Mouse (Mus musculus) kidney, adult 2 months (tissue): ENCODE measurements around the gene Lrch4. TPM values are rescaled to one million over a fixed set of nuclear protein-coding genes. Genes with fewer than 3 reads are reported as not detected.

Experiments
- DNase-seq: peaks from one replicate; pipeline ENCODE4 v3.0.0; 2021
- H3K27ac ChIP-seq: fragments of 200-500 bp; 2 replicates; pipeline ENCODE4 v1.5.1; 2012; ENCODE audit warnings: low read depth, low read length, control low read depth, inconsistent platforms; ENCODE audit not compliant: insufficient read depth
- H3K27me3 ChIP-seq: fragments of 200-500 bp; replicated peaks from 2 replicates; pipeline ENCODE4 v1.6.1; 2012; ENCODE audit warnings: mild to moderate bottlenecking, moderate library complexity, low read length, inconsistent platforms; ENCODE audit not compliant: control insufficient read depth, insufficient read depth
- H3K36me3 ChIP-seq: fragments of 200-500 bp; 2 replicates; pipeline ENCODE4 v1.6.1; 2012; ENCODE audit warnings: mild to moderate bottlenecking, moderate library complexity, low read length, inconsistent platforms; ENCODE audit not compliant: control insufficient read depth, insufficient read depth
- H3K4me1 ChIP-seq: fragments of 200-500 bp; 2 replicates; pipeline ENCODE4 v1.6.1; 2011; ENCODE audit warnings: low read length; ENCODE audit not compliant: control insufficient read depth, insufficient read depth
- H3K4me3 ChIP-seq: fragments of 200-500 bp; 2 replicates; pipeline ENCODE4 v1.5.1; 2011; ENCODE audit warnings: mild to moderate bottlenecking, low read depth, low read length, control low read depth; ENCODE audit not compliant: insufficient read depth
- CTCF ChIP-seq: fragments of 200-500 bp; conservative IDR thresholded peaks from 2 replicates; pipeline ENCODE4 v1.5.1; 2011; ENCODE audit warnings: low read depth, mild to moderate bottlenecking, control low read depth, low read length, moderate library complexity, mixed read lengths; ENCODE audit not compliant: insufficient read depth, insufficient read length
- POLR2A ChIP-seq: fragments of 200-500 bp; IDR thresholded peaks from one replicate; pipeline ENCODE4 v1.6.1; 2011; ENCODE audit warnings: low read depth, low read length, control low read depth
- WGBS: fragments of 180-500 bp; shearing (Covaris S2); methylation state at CpG from one replicate; pipeline ENCODE4 v1.1.7; 2018; 5-methylcytosine and 5-hydroxymethylcytosine counted together
- polyA plus RNA-seq: library from polyadenylated mRNA; depleted of rRNA; stranded (reverse); fragments of >200 nt; gene quantifications from 2 replicates; pipeline ENCODE4 v1.2.3, GENCODE M21; 2012

Lrch4 gene
- polyA plus RNA-seq, 1 experiment, result 45.5 TPM

- 53% methylated on average over 29 of the region's 30 CpGs for WGBS
Observed at GRCm38 (mm10) chr5:137596601-137597261, 32.2 kb upstream of the Lrch4 start.

GRCm38 (mm10) chr5:137597625-137598024, 31.3 kb upstream of the Lrch4 start:
- WGBS, result 91% methylated on average over 6 of the region's 6 CpGs
- H3K27ac ChIP-seq, result no peak overlapping the region
- TF ChIP-seq POLR2A (no peak), CTCF (no peak)
- H3K4me3 ChIP-seq, result no peak overlapping the region
- H3K36me3 ChIP-seq, result no peaks in the 10 kb centered on the region
- DNase-seq, result no peak
- H3K4me1 ChIP-seq, result peaks cover 9% of the 10 kb centered on the region; the same call in 1 of the 2 replicates
- no peaks in the 10 kb centered on the region for H3K27me3 ChIP-seq

More at GRCm38 (mm10) chr5:137596601-137597261, 32.2 kb upstream of the Lrch4 start:
- Histone ChIP-seq H3K4me1 (peaks cover 5% of the 10 kb centered on the region; the same call in 1 of the 2 replicates), H3K36me3 (no peaks in the 10 kb centered on the region), H3K4me3 (peak overlapping the region; percentile 18; the same call in 1 of the 2 replicates), H3K27me3 (no peaks in the 10 kb centered on the region), H3K27ac (peak overlapping the region; percentile 16; the same call in 1 of the 2 replicates)
- DNase-seq, result no peak
- TF ChIP-seq POLR2A, result no peak
- TF ChIP-seq CTCF, result no peak

- no peaks in the 10 kb centered on the region for H3K27me3 ChIP-seq
- peaks cover 11% of the 10 kb centered on the region; the same call in 1 of the 2 replicates for H3K4me1 ChIP-seq
- no peaks in the 10 kb centered on the region for H3K36me3 ChIP-seq
- no peak overlapping the region for H3K4me3 ChIP-seq
- no peak for DNase-seq
- no peak overlapping the region for H3K27ac ChIP-seq
- TF ChIP-seq POLR2A (no peak), CTCF (no peak)
- 76% methylated on average over 2 of the region's 2 CpGs for WGBS
Observed at GRCm38 (mm10) chr5:137598100-137598826, 30.7 kb upstream of the Lrch4 start.

GRCm38 (mm10) chr5:137599600-137599999, 29.3 kb upstream of the Lrch4 start:
- TF ChIP-seq POLR2A, result no peak

GRCm38 (mm10) chr5:137600281-137600618, 28.7 kb upstream of the Lrch4 start:
- no peaks in the 10 kb centered on the region for H3K27me3 ChIP-seq
- H3K4me1 ChIP-seq, result peaks cover 11% of the 10 kb centered on the region; the same call in 1 of the 2 replicates
- no peaks in the 10 kb centered on the region for H3K36me3 ChIP-seq
- TF ChIP-seq POLR2A (no peak), CTCF (no peak)
- H3K4me3 ChIP-seq, result peak overlapping the region; percentile 72
- DNase-seq, result no peak
- H3K27ac ChIP-seq, result peak overlapping the region; percentile 51; the same call in 1 of the 2 replicates
- 1% methylated on average over 18 of the region's 19 CpGs for WGBS

More at GRCm38 (mm10) chr5:137599600-137599999, 29.3 kb upstream of the Lrch4 start:
- Histone ChIP-seq H3K27ac (no peak overlapping the region), H3K36me3 (no peaks in the 10 kb centered on the region), H3K4me3 (peak overlapping the region; percentile 72), H3K27me3 (no peaks in the 10 kb centered on the region), H3K4me1 (peaks cover 11% of the 10 kb centered on the region; the same call in 1 of the 2 replicates)
- no peak for DNase-seq
- 23% methylated on average over 9 of the region's 9 CpGs for WGBS

GRCm38 (mm10) chr5:137600619-137601364, 28.1 kb upstream of the Lrch4 start, which contains the start of gene Mospd3:
TSS of gene Mospd3 (minus strand) at chr5:137601058.
- TF ChIP-seq POLR2A (no peak), CTCF (no peak)

More at GRCm38 (mm10) chr5:137600619-137601364, 28.1 kb upstream of the Lrch4 start, which contains the start of gene Mospd3:
- under 1% methylated on average over 41 of the region's 41 CpGs for WGBS
- Histone ChIP-seq H3K4me1 (peaks cover 11% of the 10 kb centered on the region; the same call in 1 of the 2 replicates), H3K27ac (peak within 1 kb of the TSS; percentile 99), H3K27me3 (no peaks in the 10 kb centered on the region), H3K36me3 (no peaks in the 10 kb centered on the region), H3K4me3 (peak within 1 kb of the TSS; percentile 78)
- peak; percentile 99 for DNase-seq
